Mouse (Mus musculus) regulatory T cell (primary cell): ENCODE measurements around the gene Atf5.

ENCODE experiments used
- in situ Hi-C: fragments of 300-600 bp; cut with MboI, MseI; formaldehyde crosslinking; loops from one replicate; pipeline ENCODE4 v1.15.1; 2025; ENCODE audit warnings: high pct_unique_total_duplicates

Gene Atf5

GRCm38 (mm10) chr7:44816470-44817021 lies at the start of gene Atf5:
TSS of gene Atf5 (minus strand) at chr7:44816658.
- in situ Hi-C loops: loop anchor here (10.0 kb wide), 1 partner anchor 72 kb away; the partner anchor contains the start of gene Vrk3

DNA sequence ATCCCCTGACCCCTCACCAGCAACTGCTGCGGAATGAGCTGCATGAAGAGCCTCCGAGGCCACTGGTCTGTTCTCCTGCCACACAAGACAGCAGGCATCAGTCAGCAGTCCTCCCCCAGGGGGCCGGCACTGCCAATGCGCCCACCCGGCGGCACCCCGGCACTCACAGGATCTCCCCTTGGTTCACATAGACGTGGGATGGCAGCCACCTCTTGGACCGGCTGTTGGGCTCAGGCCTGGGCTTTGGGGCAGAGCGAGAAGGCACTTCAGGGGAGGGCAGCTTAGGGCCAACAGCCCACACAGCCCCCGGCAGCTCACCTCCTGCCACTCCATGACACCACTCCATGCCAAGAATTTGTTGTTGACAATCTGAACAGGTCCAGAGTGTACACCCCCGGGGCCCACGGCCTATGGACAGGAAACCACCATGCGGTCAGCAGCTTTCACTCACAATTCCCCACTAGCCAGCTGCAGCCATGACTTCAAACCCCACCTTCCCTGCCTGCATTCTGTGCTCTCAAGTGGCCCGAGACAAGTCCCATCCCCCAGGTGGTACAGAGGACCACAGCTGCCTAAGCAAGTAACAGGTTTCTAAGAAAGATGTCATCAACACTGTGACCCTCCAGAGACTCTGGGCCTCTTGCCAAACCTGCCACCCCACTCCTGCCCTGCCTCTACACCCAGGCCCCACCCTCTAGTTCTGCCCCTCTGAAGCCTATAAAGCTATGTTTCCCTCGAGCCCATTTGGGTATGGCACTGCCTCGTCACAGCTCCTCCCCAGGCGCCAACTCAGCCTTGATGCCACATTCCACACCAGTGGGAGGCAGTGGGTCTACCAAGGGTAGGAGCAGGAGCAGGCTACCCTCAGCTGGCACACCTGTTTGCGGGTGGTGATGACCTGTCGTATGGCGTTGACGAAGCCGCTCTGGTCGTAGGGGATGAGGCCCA lies 48.4 kb upstream of the Atf5 start:
- in situ Hi-C loops: no loop called here

DNA sequence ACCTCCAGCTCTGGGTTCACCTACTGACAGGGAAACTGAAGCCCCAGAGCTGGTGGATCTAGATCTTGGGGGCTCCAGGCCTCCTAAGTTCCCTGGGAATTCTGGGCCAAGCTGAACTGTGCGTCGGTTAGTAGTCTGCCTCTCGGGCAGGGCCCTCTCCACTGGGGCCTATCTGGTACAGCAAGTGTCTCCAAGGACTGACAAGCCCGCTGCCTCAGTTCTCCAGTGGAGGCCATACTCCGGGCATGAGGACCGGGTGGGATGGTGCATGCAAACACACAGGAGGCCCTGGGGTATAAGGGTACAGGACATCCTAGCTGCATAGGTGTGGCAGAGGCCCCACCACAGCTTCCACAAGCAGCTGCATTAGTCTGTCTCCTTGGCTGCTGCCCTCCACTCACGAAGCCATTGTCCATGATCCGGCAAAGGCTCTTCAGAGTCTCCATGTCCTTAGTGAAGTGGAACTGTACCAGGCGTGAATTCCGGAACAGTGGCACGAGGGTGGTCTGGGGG lies 47.6 kb upstream of the Atf5 start:
- in situ Hi-C loops: no loop called here

- in situ Hi-C loops: no loop called here
Observed at GRCm38 (mm10) chr7:44863210-44863609, 46.8 kb upstream of the Atf5 start.

- in situ Hi-C loops: no loop called here
Observed at GRCm38 (mm10) chr7:44862434-44862833, 46.0 kb upstream of the Atf5 start.

GRCm38 (mm10) chr7:44861429-44861816 lies 45.0 kb upstream of the Atf5 start:
- in situ Hi-C loops: no loop called here

DNA sequence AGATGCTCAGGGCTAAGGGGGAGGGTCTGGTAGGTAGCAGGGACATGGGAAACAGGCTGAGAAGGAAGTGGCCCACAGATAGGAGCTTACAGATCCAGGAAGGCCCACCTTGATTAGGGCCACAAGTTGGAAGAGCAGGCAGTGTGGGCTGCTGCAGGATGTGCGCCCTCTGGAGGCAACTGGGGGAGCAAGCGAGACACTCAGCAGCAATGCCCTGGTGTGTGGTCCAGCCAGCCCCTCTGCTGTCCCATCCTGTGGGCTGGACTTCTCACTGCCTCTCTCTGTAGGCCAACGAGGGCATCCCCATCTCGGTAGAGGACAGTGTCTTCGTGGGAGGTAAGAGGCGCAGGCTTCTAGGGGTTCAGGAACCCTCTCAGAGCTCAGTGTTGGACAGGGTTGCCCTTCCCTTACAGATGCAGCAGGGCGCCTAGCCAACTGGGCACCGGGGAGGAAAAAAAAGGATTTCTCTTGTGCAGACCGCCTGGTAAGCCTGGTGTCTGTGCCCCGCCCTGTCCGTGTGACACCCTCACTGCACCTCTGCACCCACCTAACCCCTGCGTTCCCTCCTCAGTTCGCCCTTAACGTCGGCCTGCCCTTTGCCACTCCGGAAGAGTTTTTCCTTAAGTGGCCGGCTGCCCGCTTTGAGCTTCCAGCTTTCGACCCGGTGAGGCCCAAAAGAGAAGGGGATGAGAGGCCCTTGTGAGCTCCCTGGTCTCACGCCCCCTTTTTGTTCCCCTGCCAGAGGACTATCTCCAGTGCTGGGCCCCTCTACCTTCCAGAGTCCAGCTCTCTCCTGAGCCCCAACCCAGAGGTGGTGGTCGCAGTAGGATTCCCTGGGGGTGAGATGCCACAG lies 44.3 kb upstream of the Atf5 start:
- in situ Hi-C loops: no loop called here

DNA sequence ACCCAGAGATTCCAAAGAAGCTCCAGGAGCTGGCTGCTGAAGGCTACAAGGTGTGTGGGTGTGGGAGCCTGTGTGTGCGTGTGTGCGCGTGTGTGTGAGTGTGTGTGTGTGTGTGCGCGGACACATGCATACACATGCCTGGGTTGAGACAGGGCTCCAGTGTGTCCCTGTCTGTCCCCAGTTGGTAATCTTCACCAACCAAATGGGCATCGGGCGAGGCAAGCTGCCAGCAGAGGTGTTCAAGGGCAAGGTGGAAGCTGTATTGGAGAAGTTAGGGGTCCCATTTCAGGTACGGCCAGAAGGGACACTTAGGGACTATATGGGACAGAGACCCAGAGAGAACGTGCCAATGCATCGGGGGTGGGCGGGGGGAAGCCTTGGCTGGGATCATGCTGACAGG lies 43.4 kb upstream of the Atf5 start:
- in situ Hi-C loops: loop anchor here (10.0 kb wide), 1 partner anchor 265 kb away; the partner anchor contains the start of genes Rpl13a and Rps11

GRCm38 (mm10) chr7:44857905-44858304 lies 41.4 kb upstream of the Atf5 start:
- in situ Hi-C loops: loop anchor here (10.0 kb wide), 1 partner anchor 267 kb away; the partner anchor contains the start of genes Rpl13a and Rps11

DNA sequence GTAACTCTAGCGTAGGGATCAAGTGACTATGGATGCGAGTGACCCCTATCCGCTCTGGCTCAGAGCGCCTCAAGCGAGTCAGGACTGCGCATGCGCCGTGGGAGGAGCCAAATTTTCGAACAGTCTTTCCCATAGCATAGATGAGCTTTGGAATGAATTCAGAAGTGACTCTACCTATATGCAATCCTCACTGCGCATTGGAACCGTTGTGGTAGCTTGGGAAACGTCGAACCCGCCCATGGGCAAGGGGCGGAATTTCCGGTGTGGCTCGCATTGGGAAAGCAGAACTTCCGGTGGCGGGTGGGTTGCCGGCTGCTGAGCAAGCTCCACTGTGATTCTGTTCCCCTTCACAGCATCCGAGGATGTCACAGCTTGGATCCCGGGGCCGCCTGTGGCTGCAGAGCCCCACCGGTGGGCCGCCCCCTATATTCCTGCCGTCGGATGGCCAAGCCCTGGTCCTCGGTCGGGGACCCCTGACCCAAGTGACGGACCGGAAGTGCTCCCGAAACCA lies 40.6 kb upstream of the Atf5 start, which contains the start of gene Pnkp:
Gene Pnkp (plus strand): TSS at position 98 of the 511 bp plus-strand sequence.
- in situ Hi-C loops: loop anchor here (10.0 kb wide), 1 partner anchor 268 kb away; the partner anchor contains the start of genes Rpl13a and Rps11

DNA sequence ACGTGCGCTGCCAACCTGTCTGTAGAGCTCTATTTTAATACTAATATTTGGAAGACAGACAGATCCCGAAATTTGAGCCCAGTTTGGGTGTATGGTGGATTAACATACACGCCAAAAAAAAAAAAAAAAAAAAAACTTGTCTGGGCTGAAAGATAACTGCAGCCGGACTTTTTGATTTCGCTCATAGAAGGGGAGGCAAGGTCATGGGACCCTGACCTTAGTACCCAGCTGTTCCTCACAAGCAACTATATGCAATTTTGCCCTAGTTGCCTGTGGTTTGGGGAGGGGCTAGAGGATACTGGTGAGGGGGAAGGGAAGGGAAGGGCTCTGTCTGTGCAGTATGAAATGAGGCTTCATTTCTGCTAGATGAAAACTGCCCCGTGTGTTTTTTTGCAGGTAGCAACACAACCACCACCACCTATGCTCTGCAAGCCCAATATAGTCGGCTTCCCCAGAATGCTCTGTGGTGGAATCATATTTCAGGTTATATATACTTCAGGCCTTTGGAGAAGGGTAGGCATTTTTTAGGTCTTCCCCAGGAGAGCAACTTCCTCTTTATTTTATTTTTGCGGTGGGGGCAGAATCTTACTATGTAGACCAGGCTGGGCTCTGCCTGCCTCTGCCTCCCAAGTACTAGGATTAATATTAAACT lies 39.9 kb upstream of the Atf5 start:
- in situ Hi-C loops: loop anchor here (10.0 kb wide), 1 partner anchor 268 kb away; the partner anchor contains the start of genes Rpl13a and Rps11

- in situ Hi-C loops: loop anchor here (10.0 kb wide), 1 partner anchor 270 kb away; the partner anchor contains the start of genes Rpl13a and Rps11
Observed at GRCm38 (mm10) chr7:44855036-44855435, 38.6 kb upstream of the Atf5 start.

GRCm38 (mm10) chr7:44854356-44855031 lies 38.0 kb upstream of the Atf5 start:
- in situ Hi-C loops: loop anchor here (10.0 kb wide), 1 partner anchor 270 kb away; the partner anchor contains the start of genes Rpl13a and Rps11

DNA sequence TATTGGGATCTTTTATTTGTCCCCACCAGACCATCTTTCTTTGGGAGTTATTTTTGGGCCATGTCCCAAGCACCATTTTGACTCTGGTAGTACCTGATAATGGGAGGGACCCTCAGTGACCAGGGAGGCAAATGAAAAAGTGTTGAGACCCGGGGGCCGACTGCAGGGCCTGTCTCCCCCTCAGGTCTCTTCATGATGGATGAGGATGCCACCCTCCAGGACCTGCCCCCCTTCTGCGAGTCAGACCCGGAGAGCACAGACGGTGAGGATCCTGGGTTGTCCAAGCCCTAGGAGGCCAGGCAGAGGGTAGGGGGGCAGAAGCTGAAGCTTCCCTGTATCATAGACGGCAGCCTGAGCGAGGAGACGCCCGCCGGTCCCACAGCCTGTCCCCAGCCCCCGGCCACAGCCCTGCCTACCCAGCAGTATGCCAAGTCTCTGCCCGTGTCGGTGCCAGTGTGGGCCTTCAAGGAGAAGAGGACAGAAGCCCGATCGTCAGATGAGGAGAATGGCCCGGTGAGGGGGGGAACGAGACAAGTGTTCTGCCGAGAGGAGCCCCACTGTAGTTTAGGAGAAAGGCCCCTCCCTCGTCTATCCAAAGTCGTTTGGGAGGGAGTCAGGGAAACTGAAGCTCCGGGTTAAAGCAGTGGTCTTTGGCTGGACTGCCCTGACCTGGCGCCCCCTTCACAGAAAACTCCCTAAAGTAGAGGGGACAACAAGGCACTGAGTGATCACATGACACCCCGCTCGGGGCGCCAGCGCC lies 37.3 kb upstream of the Atf5 start:
- in situ Hi-C loops: loop anchor here (10.0 kb wide), 1 partner anchor 271 kb away; the partner anchor contains the start of genes Rpl13a and Rps11

GRCm38 (mm10) chr7:44853065-44853464 lies 36.6 kb upstream of the Atf5 start:
- in situ Hi-C loops: loop anchor here (10.0 kb wide), 1 partner anchor 272 kb away; the partner anchor contains the start of genes Rpl13a and Rps11

DNA sequence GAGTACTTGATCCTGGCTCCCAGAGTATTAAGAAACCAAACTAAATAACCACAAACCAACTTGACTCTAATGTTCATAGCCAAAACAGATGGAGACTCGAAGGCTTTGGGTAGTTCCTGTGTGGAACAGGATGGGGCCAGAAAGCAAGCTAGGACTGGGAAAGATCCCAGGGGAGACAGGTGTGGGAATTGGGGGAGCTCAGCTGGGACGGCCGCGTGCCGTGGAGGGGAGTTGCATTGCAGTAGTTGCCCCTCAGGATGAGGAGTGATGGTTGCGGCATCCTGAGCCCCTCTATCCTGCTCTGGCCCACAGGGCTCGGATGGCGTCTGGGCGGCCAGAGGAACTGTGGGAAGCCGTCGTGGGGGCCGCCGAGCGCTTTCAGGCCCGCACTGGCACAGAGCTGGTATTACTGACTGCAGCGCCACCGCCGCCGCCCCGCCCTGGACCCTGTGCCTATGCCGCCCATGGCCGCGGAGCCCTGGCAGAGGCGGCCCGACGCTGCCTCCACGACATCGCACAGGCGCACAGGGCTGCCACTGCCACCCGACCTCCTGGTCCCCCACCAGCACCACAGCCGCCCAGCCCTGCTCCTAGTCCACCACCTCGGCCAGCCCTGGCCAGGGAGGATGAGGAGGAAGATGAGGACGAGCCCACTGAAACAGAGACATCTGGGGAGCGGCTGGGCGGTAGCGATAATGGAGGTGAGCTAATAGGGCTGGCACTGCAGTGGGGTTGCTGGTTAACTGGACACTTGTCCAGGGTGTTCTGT lies 36.0 kb upstream of the Atf5 start:
- in situ Hi-C loops: loop anchor here (10.0 kb wide), 1 partner anchor 272 kb away; the partner anchor contains the start of genes Rpl13a and Rps11

DNA sequence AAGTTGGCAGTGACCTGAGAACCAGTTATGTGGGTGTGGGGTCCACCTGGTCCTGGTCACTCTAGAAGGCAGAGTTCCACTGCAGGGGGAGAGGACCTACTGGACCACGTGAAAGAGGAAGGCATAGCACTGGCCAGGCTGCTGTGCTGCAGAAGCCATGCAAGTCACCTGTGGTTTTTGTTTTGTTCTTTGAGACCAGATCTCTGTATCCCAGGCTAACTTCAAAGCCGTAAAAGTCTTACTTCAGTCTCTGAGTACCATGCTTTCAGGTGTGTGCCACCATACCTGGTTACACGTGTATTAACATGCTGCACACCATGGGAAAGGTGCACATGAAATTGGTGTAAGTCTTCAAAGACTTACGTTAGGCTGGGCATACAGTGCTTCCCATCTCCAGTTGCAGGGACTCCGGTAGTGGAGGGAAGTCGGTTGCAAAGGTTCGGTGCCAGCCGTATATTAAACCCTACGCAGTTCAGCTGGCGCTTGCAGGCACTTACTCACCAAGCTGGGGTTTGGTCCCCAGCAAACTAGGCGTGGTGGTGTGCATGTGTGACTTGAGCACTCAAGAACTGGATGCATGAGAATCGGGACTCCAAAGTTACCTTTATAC lies 35.3 kb upstream of the Atf5 start:
- in situ Hi-C loops: loop anchor here (10.0 kb wide), 1 partner anchor 273 kb away; the partner anchor contains the start of genes Rpl13a and Rps11
